Comparison of ENCODE assay signal across 24 mouse cellular contexts in genomic region chr16:45402036-45402435, GRCm38 (mm10). TPM values are rescaled to one million over a fixed set of nuclear protein-coding genes. Genes with fewer than 3 reads are reported as not detected.
DNase-seq lines count a peak whose midpoint lies in the region; ATAC-seq and TF ChIP-seq lines count a peak whose summit lies in the region.
"Had no signal": no experiment of that assay in that cellular context is flagged by ENCODE, and none has a peak within 500 bp of the region (broad histone marks: within the 10 kb centered on the region; RNA-seq: fewer than 3 reads in every experiment).

No protein-coding gene starts in this region.

- peak overlapping the region; percentile 50 for H3K4me3 ChIP-seq in gastrocnemius, adult 2 months
- no peak overlapping the region for H3K4me3 ChIP-seq in lung, postnatal 0 days (ENCODE audit: low read depth, low read length)
- H3K4me3 ChIP-seq in lung, adult 2 months (replicated peaks; ENCODE audit: extremely low read depth, low read depth, low read length): no peak overlapping the region
- H3K4me3 ChIP-seq: embryonic facial prominence, embryonic 10.5 days; embryonic facial prominence, embryonic 12.5 days; forebrain, embryonic 13.5 days had no signal

- H3K4me2 ChIP-seq in lung, postnatal 0 days (replicated peaks; ENCODE audit: low read depth, low read length): no peak overlapping the region
- H3K4me2 ChIP-seq: embryonic facial prominence, embryonic 12.5 days; forebrain, embryonic 13.5 days had no signal

- 58% methylated on average over 1 of the region's 1 CpGs for WGBS in lung, postnatal 0 days
- WGBS in lung, adult 2 months: 78% methylated on average over 1 of the region's 1 CpGs

- intact Hi-C loops in gastrocnemius, adult 2 months (cut with DNase I): no loop called here
- intact Hi-C loops in gastrocnemius, postnatal 14 days (cut with DNase I; ENCODE audit: low total_unique reads): no loop called here

- H3K9me3 ChIP-seq in lung, postnatal 0 days (ENCODE audit: low read length): no peaks in the 10 kb centered on the region
- H3K9me3 ChIP-seq: embryonic facial prominence, embryonic 10.5 days; embryonic facial prominence, embryonic 12.5 days; forebrain, embryonic 13.5 days; G1E had no signal

- no peaks in the 10 kb centered on the region for H3K27me3 ChIP-seq in lung, postnatal 0 days (replicated peaks; ENCODE audit: insufficient read depth, low read length)
- H3K27me3 ChIP-seq: CH12.LX; embryonic facial prominence, embryonic 12.5 days; forebrain, embryonic 13.5 days; Patski had no signal

- H3K9ac ChIP-seq in lung, postnatal 0 days (replicated peaks; ENCODE audit: low read depth): no peak overlapping the region
- H3K9ac ChIP-seq: embryonic facial prominence, embryonic 12.5 days; forebrain, embryonic 13.5 days had no signal

- no peak for DNase-seq in gastrocnemius, adult 2 months
- no peak for DNase-seq in gastrocnemius, postnatal 14 days
- peak; percentile 17 to 38 for DNase-seq in lung, adult 18-20 months
- no peak for DNase-seq in lung, postnatal 14 days
- DNase-seq in lung, postnatal 0 days (ENCODE audit: low spot score): peak; percentile 88
- no peak for DNase-seq in lung, adult 2 months
- peak; percentile 69 for DNase-seq in lung, postnatal 36 days
- DNase-seq: adrenal gland, adult 8-10 months; adrenal gland, postnatal 14 days; adrenal gland, postnatal 36 days; B cell, adult 2 months; cerebellum, adult 11-12 months; cerebellum, adult 2 months; cerebellum, adult 9-10 months; cerebellum, postnatal 10 days; cerebellum, postnatal 25 days had no signal

- TF ChIP-seq EP300 in lung, postnatal 0 days (IDR thresholded peaks at IDR 0.05): peak; percentile 89

- TF ChIP-seq CTCF in gastrocnemius, adult 2 months (IDR thresholded peaks at IDR 0.05): no peak
- no peak for TF ChIP-seq CTCF in lung, postnatal 0 days (IDR thresholded peaks at IDR 0.05)
- no peak for TF ChIP-seq CTCF in lung, adult 2 months (IDR thresholded peaks at IDR 0.05; ENCODE audit: insufficient read depth, low read length)

- H3K27ac ChIP-seq in gastrocnemius, adult 2 months: peak overlapping the region; percentile 73
- peak overlapping the region; percentile 82 for H3K27ac ChIP-seq in lung, postnatal 0 days (ENCODE audit: low read length)
- H3K27ac ChIP-seq: embryonic facial prominence, embryonic 10.5 days; embryonic facial prominence, embryonic 12.5 days; forebrain, embryonic 13.5 days had no signal

- peaks cover 25% of the 10 kb centered on the region; the same call in 1 of the 2 replicates for H3K4me1 ChIP-seq in lung, postnatal 0 days (ENCODE audit: insufficient read depth, low read depth, low read length)
- peaks cover 40% of the 10 kb centered on the region for H3K4me1 ChIP-seq in lung, adult 2 months (ENCODE audit: control insufficient read depth, insufficient read depth, low read length)
- H3K4me1 ChIP-seq: embryonic facial prominence, embryonic 10.5 days; embryonic facial prominence, embryonic 12.5 days; forebrain, embryonic 13.5 days had no signal

- H3K36me3 ChIP-seq in lung, postnatal 0 days (ENCODE audit: insufficient read depth, low read length): no peaks in the 10 kb centered on the region
- H3K36me3 ChIP-seq: embryonic facial prominence, embryonic 10.5 days; embryonic facial prominence, embryonic 12.5 days; G1E had no signal

- ATAC-seq in lung, postnatal 0 days: peak; percentile 84
- ATAC-seq: activated CD4-positive, CD25-positive, alpha-beta regulatory T cell, adult 4 months; CD4-positive, CD25-positive, alpha-beta regulatory T cell, adult 4 months; forebrain, embryonic 13.5 days; Patski had no signal

- no peak for TF ChIP-seq POLR2A in lung, adult 2 months (IDR thresholded peaks at IDR 0.05; ENCODE audit: borderline replicate concordance, extremely low read depth, low read depth, low read length)

RNA-seq across cellular contexts. Expression of gene Cd200, which starts 6.8 kb away (rescaled TPM):
- total RNA-seq in gastrocnemius, adult 2 months (2021): 10 to 100 TPM; 10.4 to 20.1 TPM
- total RNA-seq in gastrocnemius, postnatal 14 days (2021): 10 to 100 TPM; 31.6 to 41.3 TPM
- 338 and 424 TPM in 2 replicates for polyA plus RNA-seq in lung, postnatal 0 days (2015; fragmentation: Nextera tagmentation; extraction: Ambion mirVana)
- 207 and 212 TPM in 2 replicates for polyA plus RNA-seq in lung, adult 2 months (2012; rRNA removed)
- total RNA-seq: G1E had no signal
- polyA plus RNA-seq: G1E had no signal

Comparison
In these comparisons a context has a peak if more than half of its experiments do, and no peak if none do; other contexts are left out.
1. DNase-seq: peak in lung, adult 18-20 months (2 of 2), lung, postnatal 0 days (single experiment) and lung, postnatal 36 days (single experiment); none in gastrocnemius, adult 2 months (single experiment), gastrocnemius, postnatal 14 days (single experiment), lung, postnatal 14 days (single experiment) and lung, adult 2 months (single experiment).